Mouse (Mus musculus) Patski (cell line): Measurements from ENCODE around the gene Phf12. TPM values are rescaled to one million over a fixed set of nuclear protein-coding genes. Genes with fewer than 3 reads are reported as not detected.

ENCODE experiments used
- ATAC-seq: fragments of 100-300 bp; one replicate; pipeline ENCODE4 v1.8.0; 2021
- CTCF ChIA-PET: fragments of 350-600 bp; sonication (Branson Sonifier 250); formaldehyde crosslinking; loops from one replicate; lab custom pipeline; 2022; ENCODE audit warnings: inconsistent platforms; lab: Charles Lee
- POLR2A ChIA-PET: fragments of 350-600 bp; sonication (Branson Sonifier 250); formaldehyde crosslinking; loops from one replicate; lab custom pipeline; 2022; ENCODE audit warnings: antibody characterized with exemption, inconsistent platforms; lab: Charles Lee
- DNase-seq: peaks from one replicate; pipeline ENCODE4 v3.0.0-alpha.2; 2011; ENCODE audit warnings: low read depth, low spot score
- H3K27me3 ChIP-seq: fragments of 371-371 bp; one replicate; pipeline ENCODE4 v1.5.1; 2021
- CTCF ChIP-seq: fragments of 100-300 bp; IDR thresholded peaks from one replicate; pipeline ENCODE4 v1.5.1; 2021
- in situ Hi-C: fragments of 300-500 bp; cut with MboI; formaldehyde crosslinking; loops from 3 replicates; pipeline ENCODE4 v1.11.1; 2018; ENCODE audit warnings: low pct_unique_long_range_greater_than_20kb, mixed read lengths
- polyA plus RNA-seq: library from polyadenylated mRNA; unstranded; gene quantifications from one replicate; pipeline ENCODE4 v1.2.3, GENCODE M21; 2021

Gene Phf12
- polyA plus RNA-seq, 1 experiment from 2014 or later = 60.8 TPM

DNA sequence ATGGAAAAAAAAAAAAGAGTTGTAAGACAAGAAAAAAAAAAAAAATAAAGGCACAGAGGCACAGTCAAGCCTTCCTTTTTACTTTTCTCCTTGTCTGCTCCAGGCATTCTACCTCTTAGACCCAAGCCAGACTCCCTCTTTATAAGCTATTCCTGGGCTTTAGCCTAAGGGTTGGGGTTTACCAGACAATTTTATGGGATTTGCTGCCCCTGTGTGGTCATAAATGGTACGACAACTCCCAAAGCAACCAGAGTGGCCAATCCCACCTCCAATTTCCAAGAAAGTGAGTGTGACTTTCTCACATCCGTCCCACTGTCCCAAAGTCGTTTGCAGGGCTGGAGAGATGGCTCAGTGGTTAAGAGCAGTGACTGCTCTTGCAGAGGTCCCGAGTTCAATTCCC, 15.4 kb upstream of the Phf12 start:
- DNase-seq (no peak), ATAC-seq (no peak)
- in situ Hi-C loops = loop anchor here (5.0 kb wide), 1 partner anchor 140 kb away; no protein-coding TSS in a partner anchor
- H3K27me3 ChIP-seq = peaks cover 13% of the 10 kb centered on the region
- POLR2A ChIA-PET = interaction anchor here (0.6 to 0.9 kb wide), 3 partner anchors 71 to 237 kb away, joined by 3 read pairs; no protein-coding TSS in a partner anchor
- no peak for TF ChIP-seq CTCF
- CTCF ChIA-PET = interaction anchor here (0.7 to 3.1 kb wide), 13 partner anchors 9 to 144 kb away, joined by 3 to 13 read pairs (median 5); no protein-coding TSS in a partner anchor

DNA sequence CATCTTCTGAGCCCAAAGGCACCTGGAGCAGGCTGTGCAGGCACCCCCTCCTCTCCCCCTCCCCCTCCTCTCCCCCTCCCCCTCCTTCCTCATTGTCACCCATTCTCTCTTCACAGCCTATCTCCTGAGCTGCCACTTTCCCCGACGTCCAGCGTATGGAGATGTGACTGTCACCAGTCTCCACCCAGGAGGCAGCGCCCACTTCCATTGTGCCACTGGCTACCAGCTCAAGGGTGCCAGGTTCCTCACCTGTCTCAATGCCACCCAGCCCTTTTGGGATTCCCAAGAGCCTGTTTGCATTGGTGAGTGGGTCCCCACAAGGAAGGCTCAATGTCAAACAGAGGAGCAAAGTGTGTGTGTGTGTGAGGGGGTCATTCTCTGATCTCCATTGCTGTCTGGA, 13.8 kb upstream of the Phf12 start:
- no peak for TF ChIP-seq CTCF
- ATAC-seq (no peak), DNase-seq (no peak)
- in situ Hi-C loops = loop anchor here (5.0 kb wide), 1 partner anchor 141 kb away; no protein-coding TSS in a partner anchor
- peaks cover 30% of the 10 kb centered on the region for H3K27me3 ChIP-seq
- ChIA-PET POLR2A (no interaction called here), CTCF (interaction anchor here (1.2 to 1.4 kb wide), 2 partner anchors 135 to 143 kb away, joined by 3 to 5 read pairs; no protein-coding TSS in a partner anchor)

DNA sequence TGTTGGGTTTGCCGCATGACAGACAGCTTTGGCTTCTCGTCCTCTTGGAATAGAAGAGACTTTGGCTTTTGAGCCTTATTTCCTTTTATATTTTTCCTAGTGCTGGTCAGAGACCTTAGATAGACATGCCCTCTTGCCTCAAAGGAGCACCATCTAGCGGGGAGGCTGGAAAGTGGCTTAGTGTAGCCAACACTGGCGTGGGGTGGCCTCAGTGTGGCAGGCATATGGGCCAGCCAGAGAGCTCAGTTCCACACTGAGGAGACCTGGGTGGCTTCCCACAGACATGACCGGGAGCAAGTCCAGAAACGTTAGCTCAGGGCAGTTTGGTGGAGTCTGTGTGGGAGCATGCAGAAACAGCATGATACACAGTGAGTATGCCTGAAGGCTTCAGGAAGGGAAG, 11.8 kb upstream of the Phf12 start:
- ChIA-PET POLR2A (no interaction called here), CTCF (interaction anchor here (1.1 to 3.8 kb wide), 7 partner anchors 9 to 147 kb away, joined by 3 to 18 read pairs (median 3); no protein-coding TSS in a partner anchor)
- ATAC-seq (no peak), DNase-seq (no peak)
- in situ Hi-C loops = no loop called here
- TF ChIP-seq CTCF = no peak
- peaks cover 48% of the 10 kb centered on the region for H3K27me3 ChIP-seq

DNA sequence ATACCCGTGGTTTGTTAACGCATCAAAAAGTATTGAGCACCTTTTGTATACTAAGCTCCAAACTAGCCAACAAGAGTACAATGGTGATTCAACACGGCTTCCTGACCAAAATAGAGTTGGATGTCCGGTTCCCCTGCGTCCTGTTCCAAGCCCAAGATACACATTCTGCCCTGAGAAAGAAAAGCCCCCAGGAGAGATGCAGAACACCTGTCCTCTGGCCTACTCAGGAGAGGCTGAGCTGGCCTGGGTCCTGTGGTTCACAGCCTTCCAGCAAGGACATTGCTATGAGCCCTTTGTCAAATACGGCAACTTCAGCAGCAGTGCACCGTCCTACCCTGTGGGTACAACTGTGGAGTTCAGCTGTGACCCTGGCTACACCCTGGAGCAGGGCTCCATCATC, 9.0 kb upstream of the Phf12 start:
- TF ChIP-seq CTCF = no peak
- no peak for ATAC-seq
- ChIA-PET POLR2A (interaction anchor here (0.6 kb wide), 1 partner anchor 8 kb away, joined by 5 read pairs; no protein-coding TSS in a partner anchor), CTCF (interaction anchor here (1.3 to 3.8 kb wide), 3 partner anchors 139 to 151 kb away, joined by 4 to 18 read pairs (median 4); no protein-coding TSS in a partner anchor)
- no peak for DNase-seq
- H3K27me3 ChIP-seq = peaks cover 73% of the 10 kb centered on the region
- in situ Hi-C loops = no loop called here

- DNase-seq (no peak), ATAC-seq (no peak)
- POLR2A ChIA-PET = interaction anchor here (0.6 kb wide), 1 partner anchor 23 kb away, joined by 3 read pairs; no protein-coding TSS in a partner anchor
- CTCF ChIA-PET = no interaction called here
- in situ Hi-C loops = no loop called here
- no peak for TF ChIP-seq CTCF
- H3K27me3 ChIP-seq = peaks cover 75% of the 10 kb centered on the region
Observed at GRCm38 (mm10) chr11:77974325-77974724, 8.2 kb upstream of the Phf12 start.

DNA sequence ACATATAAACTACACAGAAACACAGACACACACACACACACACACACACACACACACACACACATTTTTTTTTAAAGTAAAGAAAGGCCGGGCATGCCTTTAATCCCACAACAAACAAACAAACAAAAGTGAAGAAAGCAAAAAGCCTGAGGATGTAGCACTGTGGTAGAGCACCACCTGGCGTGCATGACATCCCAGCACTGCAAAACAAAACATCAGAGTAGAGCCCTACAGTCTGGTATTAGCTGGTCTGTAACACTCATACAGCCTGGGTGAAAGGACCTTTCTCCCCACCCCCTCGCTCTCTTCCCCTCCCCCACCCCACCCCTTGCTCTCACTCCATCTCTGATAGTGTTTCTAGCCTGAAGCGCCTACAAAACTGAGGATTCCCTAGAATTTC, 6.7 kb upstream of the Phf12 start:
- DNase-seq (no peak), ATAC-seq (no peak)
- in situ Hi-C loops = no loop called here
- ChIA-PET POLR2A (no interaction called here), CTCF (interaction anchor here (1.1 kb wide), 1 partner anchor 153 kb away, joined by 3 read pairs; no protein-coding TSS in a partner anchor)
- no peak for TF ChIP-seq CTCF
- peaks cover 64% of the 10 kb centered on the region for H3K27me3 ChIP-seq

- DNase-seq (no peak), ATAC-seq (no peak)
- TF ChIP-seq CTCF = no peak
- peaks cover 52% of the 10 kb centered on the region for H3K27me3 ChIP-seq
- ChIA-PET CTCF (interaction anchor here (1.3 kb wide), 1 partner anchor 151 kb away, joined by 3 read pairs; no protein-coding TSS in a partner anchor), POLR2A (no interaction called here)
- in situ Hi-C loops = no loop called here
Observed at GRCm38 (mm10) chr11:77978161-77978560, 4.4 kb upstream of the Phf12 start.

- ATAC-seq (no peak), DNase-seq (no peak)
- CTCF ChIA-PET = interaction anchor here (1.0 to 1.3 kb wide), 2 partner anchors 8 to 153 kb away, joined by 3 read pairs; no protein-coding TSS in a partner anchor
- no peak for TF ChIP-seq CTCF
- in situ Hi-C loops = no loop called here
- POLR2A ChIA-PET = no interaction called here
- peaks cover 41% of the 10 kb centered on the region for H3K27me3 ChIP-seq
Observed at GRCm38 (mm10) chr11:77979221-77979809, 3.2 kb upstream of the Phf12 start.

GRCm38 (mm10) chr11:77980281-77981204, 2.0 kb upstream of the Phf12 start:
- no peak for TF ChIP-seq CTCF
- CTCF ChIA-PET = interaction anchor here (1.0 kb wide), 1 partner anchor 10 kb away, joined by 3 read pairs; no protein-coding TSS in a partner anchor
- in situ Hi-C loops = no loop called here
- peak; percentile 42 for DNase-seq
- no peak for ATAC-seq
- H3K27me3 ChIP-seq = peaks cover 28% of the 10 kb centered on the region
- POLR2A ChIA-PET = interaction anchor here (1.2 kb wide), 1 partner anchor 53 kb away, joined by 4 read pairs; no protein-coding TSS in a partner anchor
